Comparison of ENCODE assay signal across 10 mouse cellular contexts in the genomic region with DNA sequence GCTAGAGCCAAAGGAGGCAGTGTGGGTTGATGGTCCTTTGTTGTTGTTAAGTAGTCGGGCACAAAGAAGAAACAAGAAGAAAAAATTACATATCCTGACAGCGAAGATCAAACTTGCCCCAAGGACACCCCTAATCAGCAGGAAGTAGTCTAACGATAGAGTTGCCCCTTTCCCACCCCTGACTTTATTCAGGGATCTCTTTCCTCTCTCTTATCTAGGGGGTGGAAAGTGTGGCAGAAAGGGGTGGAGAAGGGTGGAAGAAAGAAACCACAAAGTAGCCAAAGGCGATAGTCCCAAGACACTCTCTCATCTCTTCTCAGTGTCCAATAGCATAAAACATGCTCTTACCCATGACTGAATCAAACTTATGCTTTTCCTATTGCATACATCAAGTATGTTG. TPM values are rescaled to one million over a fixed set of nuclear protein-coding genes. Genes with fewer than 3 reads are reported as not detected.
DNase-seq lines count a peak whose midpoint lies in the region; ATAC-seq and TF ChIP-seq lines count a peak whose summit lies in the region.
"Had no signal": no experiment of that assay in that cellular context is flagged by ENCODE, and none has a peak within 500 bp of the region (broad histone marks: within the 10 kb centered on the region; RNA-seq: fewer than 3 reads in every experiment).

No protein-coding gene starts in this region.

- peak overlapping the region; percentile 96 for H3K4me2 ChIP-seq in liver, embryonic 14.5 days (ENCODE audit: low read depth)

- DNase-seq in heart, adult 2 months, result no peak
- DNase-seq in heart, adult 8-10 months (ENCODE audit: low spot score), result no peak
- DNase-seq in thymus, postnatal 25 days, result peak; percentile 22
- no peak for DNase-seq in thymus, postnatal 10 days (ENCODE audit: low spot score in 2 of 2)
- DNase-seq in liver, embryonic 14.5 days (ENCODE audit: low read depth in 3 of 3, low spot score in 3 of 3), result peak in 2 of 3 experiments; percentile 35 to 38
- no peak for DNase-seq in right cerebral cortex, postnatal 14 days
- DNase-seq in spleen, adult 18-20 months, result no peak
- DNase-seq in left cerebral cortex, adult 8-10 months (ENCODE audit: low spot score in 2 of 2), result no peak
- DNase-seq: kidney, adult 18-20 months; right cerebral cortex, adult 18-20 months had no signal

- peaks cover 6% of the 10 kb centered on the region; the same call in 1 of the 2 replicates for H3K36me3 ChIP-seq in heart, adult 2 months (ENCODE audit: control insufficient read depth, insufficient read depth, low read length)
- H3K36me3 ChIP-seq in liver, embryonic 14.5 days (replicated peaks; ENCODE audit: control insufficient read depth, insufficient read depth, low read depth), result no peaks in the 10 kb centered on the region

- no peak for ATAC-seq in liver, embryonic 14.5 days (ENCODE audit: insufficient read depth)

- H3K27me3 ChIP-seq in heart, adult 2 months (ENCODE audit: control insufficient read depth, insufficient read depth, low read length), result peaks cover 2% of the 10 kb centered on the region; the same call in 1 of the 2 replicates
- peaks cover 14% of the 10 kb centered on the region for H3K27me3 ChIP-seq in liver, embryonic 14.5 days (ENCODE audit: control insufficient read depth, insufficient read depth, low read length)

- no peak for TF ChIP-seq CTCF in heart, adult 2 months (IDR thresholded peaks at IDR 0.05)
- TF ChIP-seq CTCF in liver, embryonic 14.5 days (IDR thresholded peaks at IDR 0.05; ENCODE audit: low read depth), result no peak

- no peak for TF ChIP-seq EP300 in heart, adult 2 months (IDR thresholded peaks at IDR 0.05; ENCODE audit: insufficient read depth, low read depth, low read length)
- no peak for TF ChIP-seq EP300 in liver, embryonic 14.5 days (IDR thresholded peaks at IDR 0.05; ENCODE audit: low read depth)

- H3K4me3 ChIP-seq in heart, adult 2 months, result no peak overlapping the region; the same call in 1 of the 2 replicates
- H3K4me3 ChIP-seq in liver, embryonic 14.5 days (ENCODE audit: insufficient read depth in 1 of 2, low read depth in 2 of 2, low read length in 2 of 2), result peak overlapping the region; percentile 67 to 84

- H3K9ac ChIP-seq in heart, adult 2 months (ENCODE audit: low read depth, low read length), result peak overlapping the region; percentile 23; the same call in 1 of the 2 replicates
- peak overlapping the region; percentile 92 for H3K9ac ChIP-seq in liver, embryonic 14.5 days (replicated peaks)

- intact Hi-C loops in heart, adult 2 months (cut with DNase I), result no loop called here

- no peak overlapping the region; the same call in 1 of the 2 replicates for H3K27ac ChIP-seq in heart, adult 2 months
- H3K27ac ChIP-seq in liver, embryonic 14.5 days, result peak overlapping the region; percentile 37; the same call in 1 of the 2 replicates

- H3K79me2 ChIP-seq in heart, adult 2 months (replicated peaks; ENCODE audit: control insufficient read depth, insufficient read depth, low read length), result peaks cover 3% of the 10 kb centered on the region; the same call in 1 of the 2 replicates

- 39% methylated on average over 4 of the region's 4 CpGs for WGBS in heart, adult 2 months
- WGBS in liver, embryonic 14.5 days (ENCODE audit: insufficient replicate concordance), result 10% methylated on average over 4 of the region's 4 CpGs

- no peaks in the 10 kb centered on the region for H3K9me3 ChIP-seq in liver, embryonic 14.5 days (ENCODE audit: control insufficient read depth, low read length)

- peaks cover 7% of the 10 kb centered on the region for H3K4me1 ChIP-seq in heart, adult 2 months (ENCODE audit: control insufficient read depth, insufficient read depth, low read length)
- H3K4me1 ChIP-seq in liver, embryonic 14.5 days (replicated peaks; ENCODE audit: control insufficient read depth in 2 of 2, insufficient read depth in 2 of 2, low read length in 1 of 2), result peaks cover 28 to 37% of the 10 kb centered on the region in 2 experiments

- no peak for TF ChIP-seq POLR2A in heart, adult 2 months (IDR thresholded peaks at IDR 0.05; ENCODE audit: insufficient read depth, low read depth, low read length)

RNA-seq across cellular contexts. Expression of a gene that starts 1.9 kb away (rescaled TPM):
- total RNA-seq in heart, adult 2 months (2021), result 10 to 100 TPM; 31.9 to 36.4 TPM
- 16.0 and 26.3 TPM in 2 replicates for polyA plus RNA-seq in heart, adult 2 months (2012; rRNA removed)
- 10 to 100 TPM; 31.8 to 33.7 (median 32.1) TPM for total RNA-seq in heart, adult 8-10 months (2022)
- 13.6 and 19.4 TPM in 2 replicates for polyA plus RNA-seq in liver, embryonic 14.5 days (2012; rRNA removed)
- polyA plus RNA-seq in liver, embryonic 14.5 days (2014; fragmentation: Nextera tagmentation; extraction: Ambion mirVana), result 26.4 and 31.2 TPM in 2 replicates
- 10 to 100 TPM; 60.3 to 67.7 (median 65.3) TPM for total RNA-seq in left cerebral cortex, adult 8-10 months (2022)

Comparison
In these comparisons a context has a peak if more than half of its experiments do, and no peak if none do; other contexts are left out.
1. DNase-seq: peak in thymus, postnatal 25 days (single experiment) and liver, embryonic 14.5 days (2 of 3); none in heart, adult 2 months (0 of 2), heart, adult 8-10 months (single experiment), thymus, postnatal 10 days (0 of 2), right cerebral cortex, postnatal 14 days (single experiment), spleen, adult 18-20 months (0 of 2) and left cerebral cortex, adult 8-10 months (0 of 2).